Mouse (Mus musculus): ENCODE measurements around the gene Kcnk2.

Gene Kcnk2

DNA sequence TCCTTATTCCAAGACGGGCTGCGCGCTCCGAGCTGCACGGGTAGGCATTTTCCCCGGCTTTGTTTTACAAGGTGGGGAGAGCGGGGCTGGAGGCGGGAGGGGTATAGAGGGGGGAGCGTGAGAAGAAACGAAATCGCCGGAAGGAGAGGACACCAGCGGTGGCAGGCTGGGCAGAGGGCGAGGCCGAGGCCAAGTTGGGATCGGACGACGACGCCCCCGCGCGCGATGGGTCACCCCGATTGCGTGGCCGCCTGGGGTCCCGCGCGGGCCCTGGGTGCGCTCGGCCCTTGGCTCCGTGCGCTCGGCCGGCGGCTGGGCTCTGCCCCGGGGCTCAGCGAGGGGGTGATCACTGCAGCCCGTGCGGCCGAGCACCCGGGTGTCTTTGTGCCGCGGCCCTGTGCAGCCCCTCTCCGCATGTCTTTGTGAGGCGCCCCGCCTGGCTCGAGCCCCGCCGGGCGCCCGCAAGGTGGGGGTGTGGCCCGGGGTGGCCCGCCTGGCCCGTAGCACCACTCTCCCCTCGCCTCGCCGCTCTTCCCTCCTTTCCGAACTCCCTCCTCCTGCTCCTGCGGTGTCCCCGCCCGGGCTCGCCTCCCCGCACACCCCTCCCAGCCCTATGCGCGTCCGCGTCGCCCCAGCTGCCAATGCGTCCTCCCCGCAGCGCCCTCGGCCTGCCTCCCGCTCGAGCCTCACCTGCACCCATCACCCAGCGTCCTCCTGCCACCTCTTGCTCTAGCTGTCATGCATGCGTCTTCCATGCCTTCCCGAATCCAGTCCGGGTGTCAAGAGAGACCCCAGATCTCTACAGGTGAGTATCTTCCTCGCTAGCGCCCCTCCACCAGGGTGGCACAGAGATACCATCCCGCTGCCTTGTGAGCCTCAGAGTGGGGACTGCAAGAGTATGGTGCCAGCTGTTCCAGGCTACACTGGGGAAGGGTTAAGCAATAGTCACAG is 58.5 kb downstream of the Kcnk2 start:
- no peak for DNase-seq (ENCODE audit: low spot score in 2 of 2)

GRCm38 (mm10) chr1:189342416-189343104 is 59.5 kb downstream of the Kcnk2 start:
- DNase-seq (ENCODE audit: low spot score in 2 of 2) = no peak

DNA sequence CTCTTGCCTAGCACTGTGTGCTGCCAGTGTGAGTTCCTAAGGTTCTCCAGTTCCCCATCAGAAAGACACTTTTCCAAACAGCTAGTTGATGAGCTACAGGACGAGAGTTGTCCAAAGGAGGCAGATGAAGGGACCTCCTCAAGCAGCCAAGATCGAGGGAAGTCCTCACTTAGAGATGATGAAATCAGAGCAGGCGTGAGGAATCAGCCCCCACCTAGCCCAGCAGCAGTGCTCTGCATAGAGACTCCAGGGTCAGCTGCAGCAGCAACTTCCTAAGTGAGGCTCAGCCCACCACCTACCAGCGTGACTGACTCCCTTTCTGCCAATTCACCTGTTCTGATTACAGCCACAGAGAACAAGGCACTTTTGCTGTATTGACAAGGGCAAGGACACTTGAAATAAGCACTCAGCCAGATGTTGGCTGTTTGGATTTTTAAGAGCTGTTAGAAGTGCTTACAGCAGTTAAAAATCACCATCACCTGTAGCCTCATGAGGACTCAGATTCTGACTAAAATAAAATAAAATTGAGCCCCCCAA is 60.6 kb downstream of the Kcnk2 start:
- no peak for DNase-seq (ENCODE audit: low spot score in 2 of 2)

- DNase-seq (ENCODE audit: low spot score in 2 of 2) = no peak
These were observed 86.2 kb downstream of the Kcnk2 start for GRCm38 (mm10) chr1:189315896-189316295.

- no peak for DNase-seq (ENCODE audit: low spot score in 2 of 2)
These were observed 87.6 kb downstream of the Kcnk2 start for GRCm38 (mm10) chr1:189314495-189314894.

DNA sequence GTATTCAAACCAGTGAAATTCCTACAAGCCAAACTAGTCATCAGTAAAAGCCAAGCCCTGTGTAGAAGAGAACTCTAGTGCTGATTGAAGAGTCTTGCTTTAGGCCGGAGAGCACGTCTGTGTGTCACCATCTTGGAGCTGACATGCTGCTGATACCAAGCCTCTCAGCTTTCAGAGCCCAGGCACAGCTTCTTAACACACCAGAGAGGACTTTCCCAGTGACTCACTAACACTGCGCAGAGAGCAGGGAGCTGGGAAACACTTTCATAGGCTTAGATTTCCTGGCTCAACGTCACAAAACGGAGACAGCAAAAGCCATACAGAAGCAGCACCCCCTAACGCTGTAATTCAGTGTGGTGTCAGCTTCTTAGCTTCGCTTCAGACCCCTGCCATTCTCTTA is 88.3 kb downstream of the Kcnk2 start:
- DNase-seq (ENCODE audit: low spot score in 2 of 2) = no peak

DNA sequence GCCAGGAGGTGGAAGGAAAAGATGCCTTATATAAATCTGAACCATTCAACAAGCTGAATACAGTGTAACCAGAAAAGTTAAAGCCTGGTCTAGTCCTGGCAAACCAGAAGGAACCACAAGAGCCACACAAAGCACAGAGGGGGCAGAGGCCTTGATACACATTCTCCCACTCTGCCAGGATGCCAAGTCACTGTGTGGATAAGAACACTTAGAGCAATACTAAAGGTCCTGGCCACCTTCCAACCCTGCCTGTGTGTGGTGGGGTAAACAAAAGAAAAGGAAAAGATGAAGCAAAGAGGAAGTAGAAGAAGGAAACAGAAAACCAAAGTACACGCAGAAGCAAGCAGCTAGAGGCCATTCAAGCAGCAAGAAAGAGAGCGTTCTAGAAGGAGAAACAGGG is 91.9 kb downstream of the Kcnk2 start:
- DNase-seq (ENCODE audit: low spot score in 2 of 2) = no peak

DNA sequence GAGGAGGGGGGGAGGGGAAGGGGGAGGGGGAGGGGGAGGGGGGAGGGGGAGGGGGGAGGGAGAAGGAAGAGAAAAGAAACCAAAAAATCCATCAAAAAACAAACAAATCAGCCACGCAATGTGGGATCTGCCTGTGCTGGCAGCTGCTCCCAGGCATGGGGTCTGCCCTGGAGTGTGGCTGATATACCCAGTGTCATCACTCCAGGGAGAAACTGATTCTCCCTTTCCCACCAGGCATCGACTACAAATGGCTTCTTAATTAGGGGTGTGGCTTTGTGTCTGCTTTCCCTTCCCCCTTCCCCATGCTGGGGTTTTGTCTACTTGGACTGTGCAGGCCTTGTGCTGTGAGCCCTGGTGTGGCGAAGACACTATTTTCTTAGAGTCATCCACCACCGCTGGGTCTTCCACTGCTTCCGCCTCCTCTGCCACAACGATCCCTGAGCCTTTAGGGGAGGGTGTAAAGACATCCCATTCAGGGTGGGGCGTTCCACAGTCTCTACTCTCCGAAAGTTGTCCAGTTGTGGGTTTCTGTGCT is 97.0 kb downstream of the Kcnk2 start:
- DNase-seq (ENCODE audit: low spot score in 2 of 2) = no peak

DNA sequence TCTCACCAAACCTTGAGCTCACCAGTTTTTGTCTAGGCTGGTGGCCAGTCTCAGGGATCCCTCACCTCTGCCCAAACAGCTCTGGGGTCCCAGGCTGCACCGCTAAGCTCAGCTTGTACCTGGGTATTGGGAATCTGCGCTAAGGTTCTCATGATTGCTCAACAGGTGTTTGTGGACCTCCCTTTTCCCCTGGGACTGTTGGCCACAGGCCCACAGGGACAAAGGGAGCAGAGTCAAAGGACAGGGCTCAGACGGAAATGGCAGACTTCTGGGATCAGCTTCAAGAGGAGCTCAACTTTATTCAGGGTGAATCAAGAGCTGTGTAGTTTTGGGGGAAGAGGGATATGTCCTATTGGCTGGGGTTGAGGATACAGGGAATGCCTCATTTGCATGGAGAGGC is 99.1 kb downstream of the Kcnk2 start:
- no peak for DNase-seq (ENCODE audit: low spot score in 2 of 2)

DNA sequence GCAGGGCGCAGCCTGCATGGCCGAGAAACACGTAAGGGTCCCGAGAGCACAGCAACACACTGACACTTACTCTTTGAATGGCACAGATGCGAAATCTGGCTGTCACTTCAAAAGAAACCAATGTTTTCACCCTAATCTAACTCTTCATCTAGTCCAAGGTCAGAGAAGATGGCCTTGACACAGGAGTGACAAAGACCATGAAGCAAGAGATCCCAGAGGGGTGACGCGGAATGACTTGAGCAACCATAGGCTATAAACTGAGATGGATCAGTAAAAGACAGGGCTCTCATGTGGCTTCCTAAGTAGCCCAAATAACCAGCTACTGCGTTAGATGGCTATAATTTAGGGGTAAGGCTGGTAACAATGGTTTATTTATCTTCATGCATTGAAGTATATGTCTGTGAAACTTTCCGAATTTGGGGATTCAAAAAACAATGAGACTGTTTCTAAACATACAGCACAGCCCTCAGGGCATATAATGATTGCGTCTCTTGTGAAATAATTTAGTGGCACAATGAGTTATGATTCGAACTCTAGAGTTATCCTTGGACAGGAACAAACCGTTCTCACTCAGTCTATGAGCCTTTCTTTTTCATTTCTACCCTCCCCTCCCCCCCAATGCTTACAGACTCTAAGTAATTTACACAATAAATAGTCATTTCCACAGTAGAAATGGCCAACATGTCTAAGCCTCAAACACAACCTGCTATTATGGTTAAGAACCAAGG is 108.2 kb downstream of the Kcnk2 start:
- no peak for DNase-seq (ENCODE audit: low spot score in 2 of 2)

- no peak for DNase-seq (ENCODE audit: low spot score in 2 of 2)
These were observed 111.2 kb downstream of the Kcnk2 start for GRCm38 (mm10) chr1:189290885-189291284.

GRCm38 (mm10) chr1:189288948-189289347 is 113.1 kb downstream of the Kcnk2 start:
- no peak for DNase-seq (ENCODE audit: low spot score in 2 of 2)

DNA sequence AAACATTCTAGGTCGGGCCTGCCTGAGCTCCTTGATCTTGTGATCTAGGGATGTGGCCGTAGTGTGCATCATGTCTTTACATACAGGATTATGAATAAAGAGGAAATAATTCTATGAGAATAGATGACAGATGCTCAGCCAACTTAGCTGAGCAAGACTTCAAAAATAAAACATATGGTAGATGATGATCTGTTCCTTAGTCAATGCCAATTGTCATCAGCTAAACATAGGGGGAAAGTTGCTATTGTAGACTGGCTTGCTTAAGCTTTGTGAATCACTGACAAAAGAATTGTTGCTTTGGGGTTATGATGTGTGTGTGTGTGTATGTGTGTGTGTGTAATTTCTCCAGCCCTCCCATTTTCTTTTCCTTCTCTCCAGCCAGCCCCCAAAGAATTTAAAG is 129.8 kb downstream of the Kcnk2 start:
- DNase-seq (ENCODE audit: low spot score in 2 of 2) = no peak

DNA sequence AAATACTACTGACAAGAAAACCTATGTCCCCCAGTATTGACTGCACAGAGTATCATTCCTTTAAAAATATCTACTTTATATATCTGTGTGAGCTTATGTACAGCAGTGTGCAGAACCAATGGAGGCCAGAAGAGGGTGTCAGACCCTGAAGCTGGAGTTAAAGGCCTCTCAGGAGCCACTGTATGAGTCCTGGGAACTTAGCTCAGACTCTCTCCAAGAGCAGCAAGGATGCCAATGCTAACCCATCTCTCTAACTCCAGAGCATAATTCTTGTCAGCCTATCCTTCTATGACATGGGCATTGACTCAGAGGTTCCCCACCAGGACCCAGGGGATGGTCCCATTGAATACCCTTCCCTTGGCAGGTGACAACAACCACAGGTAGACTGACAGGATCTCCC is 148.4 kb downstream of the Kcnk2 start:
- no peak for DNase-seq (ENCODE audit: low spot score in 2 of 2)

DNA sequence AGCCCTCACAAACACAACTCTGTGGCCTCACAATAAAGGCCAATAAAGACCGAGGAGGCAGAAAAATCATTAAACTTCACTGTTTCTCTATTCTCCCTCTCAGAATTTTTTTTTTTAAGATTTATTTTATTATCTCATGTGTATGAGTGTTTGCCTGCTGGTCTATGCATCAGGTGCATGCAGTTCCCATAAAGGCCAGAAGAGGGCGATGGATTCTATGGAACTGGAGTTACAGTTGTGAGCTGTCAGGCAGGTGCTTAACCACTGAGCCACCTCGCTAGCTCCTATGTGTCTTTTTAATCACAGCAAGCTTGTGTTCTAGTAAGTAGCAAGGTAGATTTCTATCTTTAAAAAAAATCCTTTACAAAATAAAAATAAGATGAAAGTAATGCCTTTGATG is 148.9 kb downstream of the Kcnk2 start:
- peak in 1 of 2 experiments; percentile 25 for DNase-seq (ENCODE audit: low spot score in 2 of 2)

- peak in 1 of 2 experiments; percentile 40 for DNase-seq (ENCODE audit: low spot score in 2 of 2)
These were observed 158.9 kb downstream of the Kcnk2 start for GRCm38 (mm10) chr1:189243206-189243605.

DNA sequence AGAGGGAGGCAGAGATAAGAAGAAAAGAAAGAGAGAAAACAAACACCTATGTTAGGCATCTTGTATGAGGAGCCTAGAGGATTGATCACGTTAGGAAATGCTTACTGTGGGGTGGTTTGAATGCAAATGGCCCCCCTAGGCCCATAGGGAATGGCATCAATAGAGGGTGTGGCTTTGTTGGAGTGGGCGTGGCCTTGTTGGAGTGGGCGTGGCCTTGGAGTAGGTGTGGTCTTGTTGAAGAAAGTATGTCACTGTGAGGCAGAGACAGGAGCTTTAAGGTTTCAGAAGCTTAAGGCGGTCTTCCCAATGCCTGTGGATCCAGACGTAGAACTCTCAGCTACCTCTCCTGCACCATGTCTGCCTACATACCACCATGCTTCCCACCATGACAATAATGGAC is 166.8 kb downstream of the Kcnk2 start:
- DNase-seq (ENCODE audit: low spot score in 2 of 2) = no peak

- DNase-seq (ENCODE audit: low spot score in 2 of 2) = no peak
These were observed 169.2 kb downstream of the Kcnk2 start for GRCm38 (mm10) chr1:189232829-189233228.

DNA sequence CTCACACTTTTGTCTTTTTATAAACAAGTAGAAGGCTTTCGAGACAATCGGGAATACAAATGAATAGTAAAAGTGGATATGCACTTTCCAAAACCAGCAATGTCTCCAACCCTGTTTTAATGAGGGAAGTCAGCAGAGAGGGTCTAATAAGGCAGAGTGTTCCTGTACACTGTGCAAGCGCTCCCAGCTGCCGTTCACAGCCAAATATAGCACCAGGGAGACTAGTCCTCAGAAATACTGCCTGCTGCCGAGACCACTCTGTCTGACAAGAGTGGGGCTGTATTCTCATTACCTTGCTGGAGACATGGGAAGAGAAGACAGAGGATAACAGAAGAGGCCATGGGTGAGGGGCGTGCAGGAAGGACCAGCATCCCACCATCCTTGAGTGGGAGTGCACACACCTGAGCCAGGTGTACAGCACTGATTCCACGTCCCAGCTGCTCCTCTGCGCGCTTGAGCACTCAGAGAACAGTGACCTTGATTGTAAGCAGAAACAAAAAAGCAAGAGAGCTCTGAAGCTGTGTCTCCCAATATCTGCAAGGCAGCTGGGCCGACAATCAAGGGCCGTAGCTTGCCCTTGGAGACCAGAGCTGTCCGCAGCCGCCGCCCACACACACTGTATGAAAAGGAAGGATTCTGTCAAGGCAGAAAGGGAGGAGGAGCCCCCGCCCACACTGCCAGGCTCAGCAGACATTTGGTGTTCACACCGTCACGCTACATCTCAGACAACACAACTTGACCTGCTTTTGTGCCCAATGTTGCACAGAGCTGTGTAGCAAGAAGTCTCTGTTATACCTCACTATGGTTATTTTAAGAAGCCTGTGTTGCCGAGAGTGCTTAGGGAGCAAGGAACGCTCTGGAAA is 173.6 kb downstream of the Kcnk2 start:
- DNase-seq (ENCODE audit: low spot score in 2 of 2) = no peak

DNA sequence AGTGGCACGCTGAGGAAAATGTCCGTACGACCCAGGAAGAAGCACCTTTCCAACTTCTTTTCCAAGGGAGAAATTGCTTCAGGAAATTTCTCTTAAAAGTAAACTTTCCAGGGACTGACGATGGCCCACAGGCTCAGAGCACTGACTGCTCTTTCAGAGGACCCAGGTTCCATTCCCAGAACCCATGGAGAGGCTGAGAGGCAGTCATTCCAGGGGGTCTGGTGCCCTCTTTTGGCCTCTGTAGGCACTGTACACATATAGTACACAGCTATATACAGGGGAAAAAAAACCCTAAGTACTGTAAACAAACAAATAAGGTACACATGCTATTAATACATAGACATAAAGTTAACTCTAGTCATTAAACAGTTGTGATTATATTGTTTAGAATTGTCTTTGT is 174.6 kb downstream of the Kcnk2 start:
- DNase-seq (ENCODE audit: low spot score in 2 of 2) = no peak

GRCm38 (mm10) chr1:189219051-189219450 is 183.0 kb downstream of the Kcnk2 start:
- DNase-seq (ENCODE audit: low spot score in 2 of 2) = no peak
